Mouse (Mus musculus): ENCODE measurements at regions not wholly inside any gene's neighbourhood (a gene's known extent, or its start where the extent isn't known, plus 50 kb on each side); places are given as distances from the start of the nearest gene placed in this dataset.

DNA sequence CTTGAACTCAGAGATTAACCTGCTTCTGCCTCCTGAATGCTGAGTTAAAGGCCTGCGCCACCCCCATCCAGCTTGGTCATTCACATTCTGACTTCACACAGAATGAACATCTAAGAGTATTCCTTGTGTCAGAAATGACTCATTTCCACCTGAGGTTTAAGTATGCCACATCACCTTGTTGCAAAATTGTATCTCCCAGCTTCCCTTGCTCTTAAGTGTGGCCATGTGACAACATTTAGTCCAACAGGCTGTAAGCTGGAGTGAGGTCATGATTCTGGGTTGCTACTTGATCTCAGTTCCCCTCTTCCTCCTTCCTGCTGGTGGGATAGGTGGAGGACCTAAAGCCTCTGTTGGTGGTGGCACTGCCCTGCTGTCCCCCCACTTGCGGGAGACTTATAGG lies 131.0 kb downstream of the Mtx2 start:
- ATAC-seq (ENCODE audit: borderline replicate concordance, extremely low read depth, low FRiP score, low TSS enrichment), result no peak
- Histone ChIP-seq H3K27me3 (no peaks in the 10 kb centered on the region; the same call in 1 of the 2 replicates), H3K9ac (no peak overlapping the region), H3K4me2 (no peak overlapping the region), H3K27ac (peak overlapping the region; percentile 38), H3K36me3 (no peaks in the 10 kb centered on the region), H3K4me3 (no peak overlapping the region), H3K4me1 (no peaks in the 10 kb centered on the region), H3K9me3 (no peaks in the 10 kb centered on the region)
- WGBS, result 88% methylated on average over 2 of the region's 2 CpGs

DNA sequence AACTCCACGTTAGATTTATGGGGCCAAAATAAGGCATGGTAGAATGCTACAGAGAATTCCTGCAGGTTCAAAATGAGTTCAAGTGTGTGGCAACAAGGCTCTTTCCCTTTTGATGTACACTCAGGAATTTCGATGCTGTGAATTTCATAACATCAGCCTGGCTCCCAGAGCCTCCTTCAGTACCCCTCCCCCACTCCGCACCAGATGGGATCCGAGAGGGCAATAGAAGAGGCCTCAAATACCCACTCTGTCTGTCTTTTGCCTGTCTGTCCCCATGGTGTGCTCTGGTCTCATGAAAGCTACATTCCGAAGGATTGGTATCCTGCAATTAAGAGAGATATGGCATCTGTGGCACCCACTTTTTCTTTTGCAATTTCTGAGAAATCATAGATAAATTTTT lies 134.3 kb downstream of the Mtx2 start:
- Histone ChIP-seq H3K9ac (no peak overlapping the region), H3K9me3 (no peaks in the 10 kb centered on the region), H3K4me3 (no peak overlapping the region), H3K4me1 (no peaks in the 10 kb centered on the region), H3K27ac (no peak overlapping the region), H3K36me3 (no peaks in the 10 kb centered on the region), H3K4me2 (no peak overlapping the region), H3K27me3 (peaks cover 9% of the 10 kb centered on the region; the same call in 1 of the 2 replicates)
- ATAC-seq (ENCODE audit: borderline replicate concordance, extremely low read depth, low FRiP score, low TSS enrichment), result no peak; the same call in 1 of the 2 replicates
- WGBS, result 27% methylated on average over 5 of the region's 5 CpGs

DNA sequence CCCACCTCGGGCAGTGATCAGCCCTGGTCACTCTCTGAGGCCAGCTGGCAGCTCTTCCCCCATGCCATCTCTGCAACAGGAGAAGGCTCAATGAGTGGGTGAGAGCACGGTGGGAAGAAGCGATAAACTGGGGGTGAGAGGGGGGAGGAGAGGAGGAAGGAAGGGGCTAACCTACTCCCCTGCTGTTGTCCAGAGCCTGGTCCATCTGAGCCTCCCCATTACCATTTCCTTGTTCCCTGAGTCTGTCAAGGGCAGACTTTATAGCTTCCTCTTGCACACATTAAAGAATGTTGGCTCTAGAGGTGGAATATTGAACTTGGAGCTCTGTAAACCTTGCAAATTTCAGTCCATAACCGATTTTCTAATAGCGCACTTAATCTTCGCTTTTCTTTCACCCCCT lies 136.8 kb downstream of the Mtx2 start:
- H3K4me1 ChIP-seq, result peaks cover 7% of the 10 kb centered on the region; the same call in 1 of the 2 replicates
- H3K9ac ChIP-seq, result no peak overlapping the region
- H3K27ac ChIP-seq, result no peak overlapping the region
- peaks cover 23% of the 10 kb centered on the region for H3K27me3 ChIP-seq
- no peak overlapping the region for H3K4me3 ChIP-seq
- no peaks in the 10 kb centered on the region for H3K9me3 ChIP-seq
- no peak for ATAC-seq (ENCODE audit: borderline replicate concordance, extremely low read depth, low FRiP score, low TSS enrichment)
- H3K4me2 ChIP-seq, result no peak overlapping the region
- WGBS, result 86% methylated on average over 6 of the region's 6 CpGs
- no peaks in the 10 kb centered on the region for H3K36me3 ChIP-seq

DNA sequence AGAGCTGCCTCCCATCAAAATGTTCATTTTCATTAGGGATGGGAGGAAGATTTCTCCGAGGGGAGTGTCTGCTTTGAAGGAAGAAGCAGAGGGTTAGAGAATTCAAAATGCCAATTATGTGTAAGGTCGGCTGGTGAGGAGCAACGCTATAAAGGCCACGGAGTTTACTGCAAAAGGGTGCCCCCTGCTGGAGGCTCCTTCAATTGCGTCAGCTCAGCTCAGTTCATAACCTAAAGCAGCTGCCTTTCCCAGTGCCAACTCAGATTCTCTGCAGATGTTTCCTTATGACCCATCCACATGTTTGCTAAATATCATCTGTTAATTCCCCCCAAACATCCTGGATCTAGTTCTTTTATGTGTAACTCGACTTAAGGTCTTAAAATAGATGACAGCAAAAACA lies 138.8 kb downstream of the Mtx2 start:
- WGBS, result under 1% methylated on average over 6 of the region's 6 CpGs
- no peak overlapping the region for H3K4me3 ChIP-seq
- H3K27ac ChIP-seq, result no peak overlapping the region
- no peak overlapping the region for H3K4me2 ChIP-seq
- no peak overlapping the region for H3K9ac ChIP-seq
- peaks cover 7% of the 10 kb centered on the region; the same call in 1 of the 2 replicates for H3K4me1 ChIP-seq
- no peaks in the 10 kb centered on the region for H3K9me3 ChIP-seq
- peaks cover 23% of the 10 kb centered on the region for H3K27me3 ChIP-seq
- H3K36me3 ChIP-seq, result no peaks in the 10 kb centered on the region
- ATAC-seq (ENCODE audit: borderline replicate concordance, extremely low read depth, low FRiP score, low TSS enrichment), result peak; percentile 49; the same call in 1 of the 2 replicates

DNA sequence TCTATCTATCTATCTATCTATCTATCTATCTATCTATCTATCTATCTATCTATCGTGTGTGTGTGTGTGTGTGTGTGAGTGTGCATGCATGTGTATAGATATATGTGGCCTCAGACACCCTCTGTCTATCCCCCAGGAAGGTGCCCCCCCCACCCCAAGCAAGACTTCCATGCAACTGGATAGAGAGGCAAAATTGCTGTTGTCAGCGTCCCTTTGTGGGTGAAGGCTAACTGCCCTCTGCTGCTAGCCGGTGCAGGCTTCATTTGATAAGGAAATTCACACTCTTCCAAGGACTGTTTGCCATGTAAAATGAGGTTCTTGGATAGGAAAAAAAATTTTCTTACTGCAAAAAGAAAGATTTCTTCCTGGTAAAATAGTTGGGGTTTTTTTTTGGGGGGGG lies 139.4 kb downstream of the Mtx2 start:
- H3K9ac ChIP-seq, result no peak overlapping the region
- 31% methylated on average over 3 of the region's 3 CpGs for WGBS
- no peak overlapping the region for H3K27ac ChIP-seq
- no peaks in the 10 kb centered on the region for H3K36me3 ChIP-seq
- peaks cover 23% of the 10 kb centered on the region for H3K27me3 ChIP-seq
- ATAC-seq (ENCODE audit: borderline replicate concordance, extremely low read depth, low FRiP score, low TSS enrichment), result no peak
- H3K9me3 ChIP-seq, result no peaks in the 10 kb centered on the region
- H3K4me1 ChIP-seq, result peaks cover 7% of the 10 kb centered on the region; the same call in 1 of the 2 replicates
- H3K4me2 ChIP-seq, result peak overlapping the region; percentile 9; the same call in 1 of the 2 replicates
- no peak overlapping the region for H3K4me3 ChIP-seq

DNA sequence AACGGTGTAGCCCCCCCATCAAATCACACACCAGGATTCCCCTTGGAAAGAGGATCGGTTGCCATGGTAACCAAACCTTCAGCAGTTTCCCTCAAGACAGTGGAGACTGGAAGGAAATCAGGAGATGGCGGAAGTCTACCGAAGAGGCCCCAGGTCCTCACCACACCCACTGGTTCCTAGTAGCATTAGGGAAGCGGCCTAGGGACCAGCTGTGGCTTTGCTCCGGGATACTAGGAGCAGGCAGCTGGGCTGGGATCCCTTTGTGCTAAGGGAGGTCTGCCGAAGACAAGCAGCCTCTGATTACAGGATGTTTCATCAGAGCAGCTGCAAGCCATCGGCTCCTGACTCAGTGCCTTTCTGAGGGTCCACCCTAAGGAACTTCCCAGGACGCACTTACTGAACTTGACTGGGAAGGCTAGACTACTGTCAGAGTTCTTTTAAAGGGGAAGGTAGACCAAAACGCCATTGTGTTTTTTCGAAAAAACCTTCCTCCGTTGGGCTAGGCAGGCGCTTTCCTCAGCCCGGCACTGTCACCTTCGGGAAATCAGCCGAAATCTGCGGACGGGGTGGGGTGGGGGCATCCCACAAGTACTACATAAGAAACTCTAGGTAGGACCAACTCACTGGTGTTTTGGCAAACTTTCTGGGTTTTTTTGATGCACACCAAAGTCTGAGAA lies 139.9 kb downstream of the Mtx2 start:
- no peak for ATAC-seq (ENCODE audit: borderline replicate concordance, extremely low read depth, low FRiP score, low TSS enrichment)
- Histone ChIP-seq H3K27ac (no peak overlapping the region), H3K4me3 (no peak overlapping the region), H3K9me3 (no peaks in the 10 kb centered on the region), H3K27me3 (peaks cover 23% of the 10 kb centered on the region), H3K4me1 (peaks cover 7% of the 10 kb centered on the region; the same call in 1 of the 2 replicates), H3K36me3 (no peaks in the 10 kb centered on the region), H3K9ac (no peak overlapping the region), H3K4me2 (peak overlapping the region; percentile 9; the same call in 1 of the 2 replicates)
- 30% methylated on average over 18 of the region's 18 CpGs for WGBS

DNA sequence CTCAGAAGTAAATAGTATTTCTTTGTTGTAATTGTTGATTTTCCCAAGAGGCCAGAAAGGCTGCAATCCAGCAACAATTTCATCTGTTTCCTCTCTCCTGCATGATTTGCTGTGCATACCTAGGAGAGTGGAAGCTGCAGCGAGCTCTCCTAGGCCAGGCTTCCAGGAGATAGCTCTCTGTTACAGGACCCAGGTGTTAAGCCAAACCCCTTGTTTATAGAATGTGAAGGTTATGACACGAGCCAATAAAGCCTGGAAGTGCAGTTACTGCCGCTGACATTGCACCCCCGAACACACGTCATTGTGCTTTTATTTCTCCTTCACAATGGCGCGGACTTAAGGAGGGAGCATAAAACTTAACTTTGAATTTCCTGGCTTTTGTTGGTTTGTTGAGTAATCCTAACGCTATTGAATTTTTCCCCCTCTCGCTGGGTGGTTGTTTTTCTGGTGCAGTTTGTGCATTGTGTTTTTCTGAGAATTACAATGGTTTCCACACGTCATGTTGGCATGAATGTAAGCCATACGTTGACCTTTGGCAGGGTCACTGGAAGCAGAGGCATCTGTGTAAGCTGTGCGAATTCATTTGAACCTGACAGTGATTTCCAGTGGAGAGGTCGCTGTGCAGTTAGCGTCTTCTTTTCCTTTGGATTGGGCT lies 145.1 kb downstream of the Mtx2 start:
- Histone ChIP-seq H3K27me3 (peaks cover 17% of the 10 kb centered on the region), H3K4me3 (no peak overlapping the region), H3K9ac (no peak overlapping the region), H3K9me3 (no peaks in the 10 kb centered on the region), H3K27ac (peak overlapping the region; percentile 10; the same call in 1 of the 2 replicates), H3K4me2 (no peak overlapping the region), H3K4me1 (peaks cover 1% of the 10 kb centered on the region; the same call in 1 of the 2 replicates), H3K36me3 (no peaks in the 10 kb centered on the region)
- no peak for ATAC-seq (ENCODE audit: borderline replicate concordance, extremely low read depth, low FRiP score, low TSS enrichment)
- WGBS, result 47% methylated on average over 14 of the region's 14 CpGs

DNA sequence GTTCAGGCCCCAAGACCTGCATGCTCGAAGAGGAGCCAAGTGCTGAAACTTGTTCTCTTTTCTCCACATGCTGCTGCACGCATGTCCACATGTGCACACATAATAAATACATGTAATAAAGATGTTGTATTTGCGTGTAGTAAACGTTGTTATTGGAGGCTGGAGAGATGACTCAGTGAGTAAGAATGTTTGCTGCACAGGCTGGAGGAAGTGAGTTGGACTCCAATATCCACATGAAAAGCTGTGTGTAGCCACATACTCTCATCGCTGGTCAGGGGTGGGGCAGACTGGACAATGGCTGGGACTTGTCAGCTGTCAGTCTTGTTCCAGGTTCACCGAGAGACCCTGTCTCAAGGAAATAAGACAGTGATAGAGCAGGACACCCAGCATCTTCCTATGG lies 147.8 kb downstream of the Mtx2 start:
- H3K27me3 ChIP-seq, result peaks cover 7% of the 10 kb centered on the region; the same call in 1 of the 2 replicates
- H3K4me3 ChIP-seq, result no peak overlapping the region
- no peaks in the 10 kb centered on the region for H3K4me1 ChIP-seq
- no peak for ATAC-seq (ENCODE audit: borderline replicate concordance, extremely low read depth, low FRiP score, low TSS enrichment)
- no peak overlapping the region for H3K4me2 ChIP-seq
- no peaks in the 10 kb centered on the region for H3K36me3 ChIP-seq
- H3K9me3 ChIP-seq, result no peaks in the 10 kb centered on the region
- 76% methylated on average over 6 of the region's 6 CpGs for WGBS
- no peak overlapping the region for H3K27ac ChIP-seq
- no peak overlapping the region for H3K9ac ChIP-seq

DNA sequence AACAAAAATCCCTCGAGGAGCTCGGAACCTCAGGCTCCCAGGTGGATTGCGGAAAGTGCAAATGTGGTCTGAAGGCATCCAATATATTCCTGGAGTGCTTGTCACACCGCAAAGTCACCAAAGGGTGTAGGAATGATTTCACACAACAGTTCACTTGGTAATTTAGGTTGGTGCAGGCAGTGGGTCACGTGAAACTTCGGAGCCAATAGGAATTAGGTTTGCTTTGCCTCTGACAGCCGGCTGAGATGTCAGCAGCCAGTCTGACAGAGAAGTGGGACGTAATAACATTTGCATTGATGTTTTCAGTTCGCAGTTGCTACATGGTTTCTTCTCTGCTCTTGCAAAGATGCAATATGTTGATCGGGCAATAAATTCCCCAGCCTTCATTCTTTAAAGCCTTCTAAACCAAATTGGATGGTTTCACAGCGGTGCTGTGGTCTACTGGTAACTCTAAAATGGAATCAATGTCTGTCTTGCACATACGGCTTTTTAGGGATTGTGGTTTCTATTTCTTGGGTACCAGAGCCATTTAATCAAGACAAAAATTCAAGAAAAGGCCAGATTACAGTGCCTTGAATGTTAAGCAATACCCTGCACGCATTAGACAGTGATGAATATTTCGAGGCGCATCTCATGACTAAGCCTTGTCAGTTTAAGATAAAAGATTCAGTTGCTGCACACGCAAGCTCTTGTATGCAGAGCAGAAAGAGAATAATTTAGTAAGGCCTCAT lies 149.2 kb downstream of the Mtx2 start:
- Histone ChIP-seq H3K36me3 (no peaks in the 10 kb centered on the region), H3K9ac (no peak overlapping the region), H3K27me3 (peaks cover 7% of the 10 kb centered on the region; the same call in 1 of the 2 replicates), H3K9me3 (no peaks in the 10 kb centered on the region), H3K4me3 (no peak overlapping the region), H3K4me2 (peak overlapping the region; percentile 18), H3K27ac (no peak overlapping the region), H3K4me1 (no peaks in the 10 kb centered on the region)
- no peak for ATAC-seq (ENCODE audit: borderline replicate concordance, extremely low read depth, low FRiP score, low TSS enrichment)
- 60% methylated on average over 16 of the region's 16 CpGs for WGBS

DNA sequence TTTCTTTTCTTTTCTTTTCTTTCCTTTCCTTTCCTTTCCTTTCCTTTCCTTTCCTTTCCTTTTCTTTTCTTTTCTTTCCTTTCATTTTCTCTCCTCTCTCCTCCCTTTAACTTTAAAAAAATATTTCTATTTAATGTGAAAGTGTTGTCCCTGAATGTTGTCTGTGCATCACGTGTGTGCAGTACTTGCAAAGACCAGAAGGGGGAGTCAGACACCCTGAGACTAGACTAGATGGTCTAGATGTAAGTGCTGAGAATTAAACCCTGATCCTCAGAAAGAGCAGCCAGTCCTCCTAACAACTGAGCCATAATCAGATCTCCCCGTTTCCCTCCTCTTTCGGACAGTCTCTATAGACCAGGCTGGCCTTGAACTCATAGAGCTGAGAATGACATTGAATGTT lies 151.7 kb downstream of the Mtx2 start:
- Histone ChIP-seq H3K4me3 (no peak overlapping the region), H3K27ac (no peak overlapping the region), H3K4me2 (no peak overlapping the region), H3K27me3 (peaks cover 7% of the 10 kb centered on the region; the same call in 1 of the 2 replicates), H3K4me1 (no peaks in the 10 kb centered on the region), H3K36me3 (no peaks in the 10 kb centered on the region), H3K9me3 (no peaks in the 10 kb centered on the region), H3K9ac (no peak overlapping the region)
- 98% methylated on average over 3 of the region's 3 CpGs for WGBS
- no peak for ATAC-seq (ENCODE audit: borderline replicate concordance, extremely low read depth, low FRiP score, low TSS enrichment)

DNA sequence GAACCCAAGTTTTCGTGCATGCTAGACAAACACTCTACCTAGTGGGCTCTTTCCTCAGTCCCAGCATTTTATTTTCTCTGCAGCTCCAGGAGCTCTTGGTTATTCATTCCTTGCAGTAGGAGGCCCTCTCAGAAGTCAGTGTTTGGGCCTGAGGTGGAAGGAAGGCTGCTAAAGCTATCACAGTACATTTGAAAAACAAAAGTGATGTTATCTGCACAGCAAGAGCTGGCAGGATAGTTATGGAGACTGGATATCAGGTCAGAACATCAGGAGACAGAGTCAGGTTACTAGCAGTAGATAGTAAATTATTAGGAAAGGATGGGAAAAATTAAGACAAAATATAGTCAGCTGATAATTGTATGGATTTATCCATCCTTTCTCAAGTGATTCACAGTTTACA lies 152.2 kb downstream of the Mtx2 start:
- no peak overlapping the region for H3K27ac ChIP-seq
- H3K36me3 ChIP-seq, result no peaks in the 10 kb centered on the region
- 95% methylated on average over 1 of the region's 1 CpGs for WGBS
- H3K4me2 ChIP-seq, result no peak overlapping the region
- no peak overlapping the region for H3K4me3 ChIP-seq
- peaks cover 7% of the 10 kb centered on the region; the same call in 1 of the 2 replicates for H3K27me3 ChIP-seq
- no peaks in the 10 kb centered on the region for H3K9me3 ChIP-seq
- H3K4me1 ChIP-seq, result no peaks in the 10 kb centered on the region
- no peak for ATAC-seq (ENCODE audit: borderline replicate concordance, extremely low read depth, low FRiP score, low TSS enrichment)
- H3K9ac ChIP-seq, result no peak overlapping the region

DNA sequence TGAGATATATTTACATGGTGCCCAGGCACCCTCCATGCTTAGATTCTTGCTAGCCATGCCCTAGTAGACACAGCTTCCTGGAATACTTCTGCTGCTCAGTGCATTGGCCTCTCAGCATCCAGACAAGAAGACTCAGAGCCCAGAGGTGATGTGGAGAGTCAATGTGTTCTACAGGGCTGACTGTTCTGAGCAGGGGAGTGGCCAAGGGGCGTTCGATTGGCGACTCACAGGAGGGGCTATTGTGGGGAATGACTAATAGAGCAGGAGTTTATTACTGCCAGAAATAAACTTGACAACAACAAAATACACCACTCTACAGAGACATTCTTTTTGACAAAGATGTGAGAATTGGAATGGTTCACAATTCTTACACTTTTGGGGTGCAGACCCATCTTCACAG lies 156.3 kb downstream of the Mtx2 start:
- no peaks in the 10 kb centered on the region for H3K9me3 ChIP-seq
- H3K27me3 ChIP-seq, result no peaks in the 10 kb centered on the region
- no peak overlapping the region for H3K27ac ChIP-seq
- no peak for ATAC-seq (ENCODE audit: borderline replicate concordance, extremely low read depth, low FRiP score, low TSS enrichment)
- H3K4me1 ChIP-seq, result no peaks in the 10 kb centered on the region
- no peak overlapping the region for H3K9ac ChIP-seq
- no peak overlapping the region for H3K4me3 ChIP-seq
- H3K36me3 ChIP-seq, result no peaks in the 10 kb centered on the region
- WGBS, result 79% methylated on average over 3 of the region's 3 CpGs
- no peak overlapping the region for H3K4me2 ChIP-seq
